Mouse (Mus musculus): ENCODE measurements around the gene Strbp.

The Strbp gene

DNA sequence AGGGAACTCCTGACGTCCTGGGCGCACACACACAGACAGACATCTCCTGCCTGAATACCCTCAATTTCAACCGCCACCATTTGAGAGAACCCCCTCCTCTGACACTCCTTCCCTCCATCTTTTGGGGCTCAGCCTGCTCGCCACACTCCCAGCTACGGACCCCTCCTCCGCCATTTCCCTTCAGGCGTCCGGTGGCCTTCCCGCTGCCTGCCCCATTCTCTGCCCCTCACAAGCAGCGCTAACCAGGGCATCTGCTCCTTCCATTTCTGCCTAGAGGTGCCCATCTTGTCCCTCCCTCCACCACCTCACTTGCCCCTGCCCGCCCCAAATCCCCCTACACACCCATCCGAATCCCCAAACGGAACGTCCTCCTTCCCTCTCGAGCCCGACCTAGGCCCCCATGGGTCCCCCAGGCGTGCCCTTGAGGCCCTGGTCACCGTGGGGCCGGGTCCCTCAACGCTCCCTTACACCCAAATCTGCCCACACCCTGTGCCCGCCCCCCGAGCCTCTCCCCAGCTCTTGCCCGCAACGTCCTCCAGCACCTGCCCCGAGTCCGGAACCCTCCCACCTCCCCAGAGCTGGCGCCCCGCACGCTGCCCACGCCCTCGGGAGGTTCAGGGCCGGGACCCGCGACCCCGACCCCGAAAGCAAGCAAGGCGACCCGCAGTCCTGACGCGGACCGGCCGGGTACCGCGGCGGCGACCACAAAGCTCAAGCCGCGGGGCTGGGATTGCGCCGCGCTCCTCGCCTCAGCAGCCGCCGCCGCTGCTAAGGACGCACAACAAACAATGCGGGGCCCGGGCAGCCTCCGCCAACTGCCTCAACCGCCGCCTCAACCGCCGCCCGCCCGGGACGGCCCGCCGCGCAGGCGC lies 1.1 kb downstream of the Strbp start:
- DNase-seq, result peak; percentile 8 to 51

DNA sequence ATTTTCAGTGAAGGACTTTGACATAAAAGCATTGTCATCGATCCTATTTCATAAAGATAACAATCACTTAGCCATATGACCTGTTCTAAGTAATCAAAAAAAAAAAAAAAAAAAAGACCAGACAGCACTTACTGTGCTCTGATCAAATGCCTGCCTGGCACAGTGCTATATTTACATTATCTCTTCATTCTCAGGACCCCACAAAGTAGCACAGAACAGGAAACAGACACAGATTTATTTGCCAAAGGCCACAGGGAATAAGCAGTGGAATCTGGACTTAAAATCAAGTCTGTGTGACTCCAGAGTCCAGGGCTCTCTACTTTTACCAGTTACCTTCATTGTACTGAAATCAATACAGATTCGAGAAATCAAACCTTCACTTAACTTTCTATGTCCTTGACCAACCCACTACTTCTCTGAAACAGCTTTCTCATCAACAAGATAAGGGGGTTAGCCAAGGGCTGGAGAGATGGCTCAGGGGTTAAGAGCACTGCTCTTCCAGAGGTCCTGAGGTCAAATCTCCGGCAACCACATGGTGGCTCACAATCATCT lies 14.5 kb downstream of the Strbp start:
- DNase-seq, result no peak

- DNase-seq, result no peak
Observed at GRCm38 (mm10) chr2:37687031-37687430, 16.6 kb downstream of the Strbp start.

DNA sequence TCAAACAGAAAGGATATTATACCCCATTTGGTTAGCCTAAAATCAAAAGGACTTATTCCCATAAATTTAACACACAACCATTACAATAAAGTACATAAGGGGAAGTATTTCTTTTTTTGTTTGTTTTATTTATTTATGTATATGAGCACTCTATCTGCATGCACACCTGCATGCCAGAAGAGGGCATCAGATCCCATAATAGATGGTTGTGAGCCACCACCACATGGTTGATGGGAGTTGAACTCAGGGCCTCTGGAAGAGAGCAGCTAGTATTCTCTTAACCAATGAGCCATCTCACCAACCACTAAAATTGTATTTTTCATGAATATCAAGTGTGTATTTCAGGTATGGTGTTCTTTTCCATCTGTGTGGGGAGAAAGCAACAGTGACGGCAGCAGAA lies 18.8 kb downstream of the Strbp start:
- DNase-seq, result no peak

DNA sequence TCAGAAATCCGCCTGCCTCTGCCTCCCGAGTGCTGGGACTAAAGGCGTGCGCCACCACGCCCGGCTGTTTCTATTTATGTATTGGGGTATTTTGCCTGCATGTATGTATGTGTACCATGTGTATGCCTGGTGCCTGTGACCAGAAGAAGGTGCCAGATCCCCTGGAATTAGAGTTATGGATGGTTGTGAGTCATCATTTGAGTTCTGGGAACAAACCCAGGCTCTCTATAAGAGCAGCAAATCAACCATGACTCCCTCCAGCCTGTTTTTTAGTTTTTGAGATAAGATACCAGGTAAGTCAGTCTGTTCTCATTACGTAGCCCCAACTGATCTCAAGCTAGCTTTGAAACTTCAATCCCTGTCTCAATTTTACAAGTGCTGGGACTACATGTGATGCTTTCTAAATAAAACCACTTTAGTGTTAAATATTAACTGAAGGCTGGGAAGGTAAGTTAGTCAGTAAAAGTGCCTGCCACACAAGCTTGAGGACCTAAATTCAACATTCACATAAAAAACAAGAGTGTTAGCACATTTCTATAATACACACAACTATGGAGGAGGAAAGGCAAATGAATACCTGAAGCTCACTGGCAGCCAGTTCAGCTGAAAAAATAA lies 21.4 kb downstream of the Strbp start:
- DNase-seq, result peak in 1 of 2 experiments; percentile 30

- DNase-seq, result no peak
Observed at GRCm38 (mm10) chr2:37651086-37651485, 52.6 kb downstream of the Strbp start.

GRCm38 (mm10) chr2:37649590-37649989 lies 54.1 kb downstream of the Strbp start:
- DNase-seq, result no peak

GRCm38 (mm10) chr2:37648966-37649365 lies 54.7 kb downstream of the Strbp start:
- DNase-seq, result no peak

- no peak for DNase-seq
Observed at GRCm38 (mm10) chr2:37623343-37623742, 80.3 kb downstream of the Strbp start.

GRCm38 (mm10) chr2:37587919-37588318 lies 115.7 kb downstream of the Strbp start:
- no peak for DNase-seq

DNA sequence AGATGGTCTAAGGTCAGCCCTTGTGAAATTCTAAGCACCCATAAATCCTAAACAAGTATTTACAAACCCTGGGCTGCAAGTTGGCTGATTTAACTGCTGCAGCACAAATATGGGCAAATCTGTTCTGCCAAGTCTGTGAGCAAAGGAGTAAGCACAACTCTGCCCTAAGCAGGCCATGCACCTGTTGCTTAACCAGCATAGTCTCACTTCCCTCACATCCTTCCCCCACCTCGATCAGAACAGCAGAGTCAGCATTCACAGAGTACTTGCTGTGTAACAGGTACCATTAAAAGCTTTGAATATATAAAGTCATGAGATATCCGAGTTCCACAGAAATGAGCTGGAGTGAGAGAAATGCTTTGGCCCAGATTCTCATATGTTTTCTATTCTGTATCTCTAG lies 125.5 kb downstream of the Strbp start:
- DNase-seq, result peak in 1 of 2 experiments; percentile 11

GRCm38 (mm10) chr2:37576661-37577060 lies 127.0 kb downstream of the Strbp start:
- no peak for DNase-seq

DNA sequence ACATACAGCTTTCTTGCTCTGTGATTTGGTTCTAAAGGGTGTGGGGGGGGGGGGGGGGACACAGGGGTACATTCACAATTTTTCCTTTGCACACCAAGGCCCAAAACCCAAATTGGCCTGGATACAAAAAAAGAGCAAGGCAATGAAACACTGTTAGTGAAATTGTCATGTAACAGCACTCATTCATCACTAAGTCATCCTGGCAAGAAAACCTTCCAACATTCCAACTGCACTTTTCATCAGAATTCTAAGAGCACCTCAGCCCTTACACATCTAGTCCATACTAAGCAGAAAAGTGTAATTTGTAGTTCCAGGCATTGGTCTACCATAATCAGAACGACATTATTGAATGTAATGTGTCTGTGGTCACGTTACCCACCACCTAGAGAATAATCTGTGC lies 131.5 kb downstream of the Strbp start:
- no peak for DNase-seq

GRCm38 (mm10) chr2:37570703-37571102 lies 133.0 kb downstream of the Strbp start:
- peak; percentile 6 to 73 for DNase-seq

DNA sequence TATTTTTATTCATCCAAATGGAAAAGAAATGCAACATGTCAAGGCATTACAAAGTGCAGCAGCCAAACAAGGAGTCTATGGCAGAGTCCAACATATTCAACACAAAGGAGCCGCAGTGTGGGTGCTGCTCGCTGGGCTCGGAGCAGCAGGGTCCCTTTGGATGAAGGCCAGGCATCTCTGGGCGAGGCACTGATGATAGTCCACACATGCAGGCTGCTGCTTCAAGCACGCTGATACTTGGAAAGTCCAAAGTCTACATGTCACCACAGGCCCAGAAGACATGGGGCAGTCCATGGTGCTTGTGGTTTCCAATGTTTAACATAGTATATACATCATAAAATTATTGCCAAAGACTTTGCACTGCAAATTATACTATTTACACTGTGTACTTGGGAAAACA lies 133.8 kb downstream of the Strbp start:
- DNase-seq, result peak; percentile 24 to 26

DNA sequence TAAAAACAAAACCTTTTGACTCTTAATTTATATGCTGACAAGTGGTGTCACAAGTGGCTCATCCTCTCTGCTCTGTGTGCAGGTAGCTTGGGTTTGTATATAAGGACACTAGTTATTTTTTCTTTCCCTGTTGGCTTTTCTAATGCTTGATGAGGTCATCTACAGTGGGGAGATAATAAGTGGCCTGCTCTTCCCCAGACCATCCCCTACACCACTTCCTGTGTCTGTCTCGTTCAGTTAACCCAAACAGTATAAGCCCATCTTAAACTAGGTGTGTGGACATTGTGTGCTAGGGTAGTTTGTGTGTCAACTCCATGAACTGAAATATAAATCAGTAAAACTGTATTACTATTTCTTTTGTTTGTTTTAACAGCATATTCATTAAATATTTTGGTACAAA lies 137.6 kb downstream of the Strbp start:
- DNase-seq, result no peak

DNA sequence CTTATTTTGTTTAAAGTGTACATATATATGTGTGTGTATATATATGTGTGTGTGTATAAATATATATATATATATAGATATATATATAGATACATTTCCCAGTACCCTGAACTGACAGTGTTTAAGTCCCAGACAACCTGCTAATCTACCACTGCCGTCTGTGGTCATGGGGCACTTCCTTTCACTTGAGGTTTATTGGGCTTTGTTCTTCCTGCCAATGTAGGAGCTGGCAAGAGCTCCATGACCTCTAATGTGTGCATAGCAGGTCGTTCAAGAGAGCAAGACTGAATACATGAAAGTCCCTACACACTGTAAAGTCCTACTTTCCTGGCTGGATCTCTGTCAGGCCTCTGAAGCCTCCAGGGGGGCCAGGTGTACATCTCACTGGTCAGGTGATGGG lies 138.1 kb downstream of the Strbp start:
- DNase-seq, result no peak

DNA sequence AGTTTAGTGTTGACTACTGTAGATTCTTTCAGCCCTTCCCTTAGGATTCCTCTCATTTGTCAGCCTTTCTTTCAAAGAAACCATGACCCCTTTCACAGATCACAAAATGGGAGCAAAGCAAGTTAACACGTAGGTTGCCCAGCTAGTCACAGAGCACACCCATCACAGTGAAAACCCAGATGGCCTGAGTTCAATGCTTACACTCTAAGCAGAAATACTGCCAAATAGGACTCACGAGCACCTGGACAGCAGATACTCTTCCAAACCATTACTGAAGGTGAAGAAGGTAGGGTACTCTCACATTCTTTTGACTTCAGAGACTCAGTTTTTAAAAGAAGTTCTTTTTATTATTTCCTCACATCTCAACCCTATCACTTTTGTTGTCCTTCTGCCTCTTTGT lies 147.3 kb downstream of the Strbp start:
- DNase-seq, result no peak

- DNase-seq, result no peak
Observed at GRCm38 (mm10) chr2:37549346-37550012, 154.2 kb downstream of the Strbp start.

- DNase-seq, result no peak
Observed at GRCm38 (mm10) chr2:37531639-37532038, 172.0 kb downstream of the Strbp start.

DNA sequence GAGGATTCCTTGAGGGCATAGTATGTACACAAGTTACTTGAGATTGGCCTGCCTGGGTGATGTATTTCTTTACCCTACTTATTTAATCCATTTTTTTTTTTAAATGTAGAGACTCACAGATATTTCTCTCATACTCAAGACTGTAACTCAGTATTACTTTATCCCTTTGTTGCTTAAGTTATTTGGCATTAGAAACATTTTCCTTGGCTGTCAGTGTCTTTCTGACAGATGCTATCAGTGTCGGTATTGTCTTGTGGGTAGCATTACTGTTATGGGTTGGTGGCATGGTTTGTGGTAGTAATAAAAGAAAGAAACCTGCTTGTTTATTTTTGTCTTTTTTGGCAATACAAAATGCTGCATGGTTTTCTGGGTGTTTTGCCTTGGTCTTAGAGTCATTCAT lies 172.9 kb downstream of the Strbp start:
- DNase-seq, result no peak

- DNase-seq, result no peak
Observed at GRCm38 (mm10) chr2:37529397-37529796, 174.3 kb downstream of the Strbp start.

DNA sequence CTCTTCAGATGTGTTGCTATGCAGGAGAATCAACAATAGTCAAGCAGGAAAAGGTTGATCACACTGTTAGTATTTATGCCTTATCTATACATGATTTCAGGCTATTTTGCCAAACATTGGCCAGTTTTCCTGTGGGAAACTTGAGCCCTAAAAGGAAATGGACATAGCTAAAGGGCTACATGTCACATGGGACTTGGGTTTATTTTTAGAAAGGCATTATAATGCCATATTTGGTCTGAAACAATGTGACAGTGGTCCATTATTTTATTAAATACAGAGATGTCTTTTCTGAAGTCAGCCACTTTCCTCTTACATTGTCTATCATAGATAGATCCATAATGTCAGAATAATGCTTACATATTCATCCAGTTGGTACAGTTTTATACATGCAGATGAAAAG lies 176.1 kb downstream of the Strbp start:
- DNase-seq, result no peak

GRCm38 (mm10) chr2:37519286-37519640 lies 184.4 kb downstream of the Strbp start:
- DNase-seq, result no peak
